Comparison of ENCODE assay signal across 8 mouse cellular contexts in genomic region chr19:44248854-44249351, GRCm38 (mm10). TPM values are rescaled to one million over a fixed set of nuclear protein-coding genes. Genes with fewer than 3 reads are reported as not detected.
DNase-seq lines count a peak whose midpoint lies in the region; ATAC-seq and TF ChIP-seq lines count a peak whose summit lies in the region.

No protein-coding gene starts in this region.

- WGBS in heart, embryonic 13.5 days: 72% methylated on average over 11 of the region's 11 CpGs
- 63% methylated on average over 11 of the region's 11 CpGs for WGBS in forebrain, postnatal 0 days
- 91% methylated on average over 11 of the region's 11 CpGs for WGBS in macrophage (ENCODE audit: missing documents)

- TF ChIP-seq CTCF in E14TG2a.4 (conservative IDR thresholded peaks at IDR 0.05; ENCODE audit: low read length): no peak
- TF ChIP-seq CTCF in forebrain, postnatal 0 days (IDR thresholded peaks at IDR 0.05; ENCODE audit: low read depth): no peak

- no peaks in the 10 kb centered on the region for H3K9me3 ChIP-seq in heart, embryonic 13.5 days
- H3K9me3 ChIP-seq in E14TG2a.4 (ENCODE audit: low read length): peaks cover 8% of the 10 kb centered on the region
- H3K9me3 ChIP-seq in forebrain, postnatal 0 days (ENCODE audit: low read length): no peaks in the 10 kb centered on the region

- H3K4me1 ChIP-seq in heart, embryonic 13.5 days: peaks cover 30% of the 10 kb centered on the region
- peaks cover 67% of the 10 kb centered on the region for H3K4me1 ChIP-seq in E14TG2a.4 (replicated peaks; ENCODE audit: low read depth, low read length)
- H3K4me1 ChIP-seq in forebrain, postnatal 0 days (ENCODE audit: insufficient read depth): peaks cover 10% of the 10 kb centered on the region; the same call in 1 of the 2 replicates

- 0 out of 2 replicates have a peak overlapping the region, but pooled peaks have one; percentile 50 for H3K9ac ChIP-seq in heart, embryonic 13.5 days
- H3K9ac ChIP-seq in forebrain, postnatal 0 days: no peak overlapping the region

- no peaks in the 10 kb centered on the region for H3K27me3 ChIP-seq in heart, embryonic 13.5 days (replicated peaks)
- peaks cover 9% of the 10 kb centered on the region; the same call in 1 of the 2 replicates for H3K27me3 ChIP-seq in E14TG2a.4 (ENCODE audit: insufficient read depth, low read length)
- H3K27me3 ChIP-seq in forebrain, postnatal 0 days (ENCODE audit: insufficient read depth, low read length): no peaks in the 10 kb centered on the region

- no peaks in the 10 kb centered on the region for H3K36me3 ChIP-seq in heart, embryonic 13.5 days
- H3K36me3 ChIP-seq in E14TG2a.4 (ENCODE audit: insufficient read depth, low read length): no peaks in the 10 kb centered on the region
- no peaks in the 10 kb centered on the region for H3K36me3 ChIP-seq in forebrain, postnatal 0 days (ENCODE audit: insufficient read depth)
- H3K36me3 ChIP-seq in macrophage (ENCODE audit: inconsistent target): no peaks in the 10 kb centered on the region

- no peak for ATAC-seq in heart, embryonic 13.5 days (ENCODE audit: extremely low read depth, insufficient number of reproducible peaks, low FRiP score, low TSS enrichment)
- ATAC-seq in forebrain, postnatal 0 days: no peak

- no peaks in the 10 kb centered on the region for H3K79me2 ChIP-seq in macrophage (ENCODE audit: inconsistent target)

- DNase-seq in heart, adult 8-10 months (ENCODE audit: low spot score): no peak
- no peak for DNase-seq in forebrain, postnatal 0 days
- no peak for DNase-seq in adrenal gland, postnatal 25 days
- no peak for DNase-seq in urinary bladder, adult 18-20 months (ENCODE audit: low spot score in 2 of 2)
- DNase-seq in cerebellum, postnatal 4 days (ENCODE audit: low spot score in 2 of 2): no peak

- H3K4me2 ChIP-seq in heart, embryonic 13.5 days: peak overlapping the region; percentile 93
- peak overlapping the region; percentile 90 for H3K4me2 ChIP-seq in forebrain, postnatal 0 days (ENCODE audit: low read depth)

- H3K4me3 ChIP-seq in heart, embryonic 13.5 days: peak overlapping the region; percentile 59; the same call in 1 of the 2 replicates
- peak overlapping the region; percentile 62 for H3K4me3 ChIP-seq in E14TG2a.4 (replicated peaks; ENCODE audit: low read length)
- 0 out of 2 replicates have a peak overlapping the region, but pooled peaks have one; percentile 49 for H3K4me3 ChIP-seq in forebrain, postnatal 0 days (ENCODE audit: low read depth, low read length)
- no peak overlapping the region for H3K4me3 ChIP-seq in macrophage (ENCODE audit: inconsistent target)

- H3K27ac ChIP-seq in heart, embryonic 13.5 days (replicated peaks): peak overlapping the region; percentile 91
- H3K27ac ChIP-seq in forebrain, postnatal 0 days (ENCODE audit: low read depth, low read length): peak overlapping the region; percentile 86
- peak overlapping the region; percentile 89 for H3K27ac ChIP-seq in macrophage

RNA-seq across cellular contexts. Expression of gene Scd2, which starts 44.6 kb away (rescaled TPM):
- 124 and 130 TPM in 2 replicates for polyA plus RNA-seq in heart, embryonic 13.5 days (2015; fragmentation: Nextera tagmentation; extraction: Ambion mirVana)
- 10 to 100 TPM in 1 of 4 experiments, 1 to 10 TPM in 3; 7.5 to 10.2 (median 9.4) TPM for total RNA-seq in heart, adult 8-10 months (2022)
- 540 and 696 TPM in 2 replicates for total RNA-seq in forebrain, postnatal 0 days (2014; rRNA removed)
- 162 and 210 TPM in 2 replicates for polyA plus RNA-seq in forebrain, postnatal 0 days (2015; fragmentation: Nextera tagmentation; extraction: Ambion mirVana)
- 100 to 1,000 TPM in 2 of 26 experiments, 10 to 100 TPM in 14, 1 to 10 TPM in 10; 2.2 to 156 (median 19.0) TPM for total RNA-seq in macrophage (2018; cell fraction: chromatin; rRNA removed)
- total RNA-seq in macrophage (2018; cell fraction: cytosol; rRNA removed): 100 to 1,000 TPM; 105 to 368 (median 202) TPM
- 100 to 1,000 TPM in 21 of 26 experiments, 10 to 100 TPM in 5; 21.2 to 569 (median 200) TPM for total RNA-seq in macrophage (2018; cell fraction: nucleus; rRNA removed)
- 51.1 to 117 TPM (median 106 TPM) in 3 replicates for polyA plus RNA-seq in macrophage (2018)
- 749 and 764 TPM in 2 replicates for total RNA-seq in adrenal gland, postnatal 25 days (2021)

RNA-seq across cellular contexts. Expression of gene Scd3, which starts 45.8 kb away (rescaled TPM):
- polyA plus RNA-seq in heart, embryonic 13.5 days (2015; fragmentation: Nextera tagmentation; extraction: Ambion mirVana): 0.29 and 0.39 TPM in 2 replicates
- under 1 TPM in 2 of 4 experiments, not detected in 2; 0.19 to 0.35 TPM for total RNA-seq in heart, adult 8-10 months (2022)
- 3.1 and 4.0 TPM in 2 replicates for total RNA-seq in forebrain, postnatal 0 days (2014; rRNA removed)
- 2.7 and 4.5 TPM in 2 replicates for polyA plus RNA-seq in forebrain, postnatal 0 days (2015; fragmentation: Nextera tagmentation; extraction: Ambion mirVana)
- not detected for total RNA-seq in macrophage (2018; cell fraction: chromatin; rRNA removed)
- not detected for total RNA-seq in macrophage (2018; cell fraction: cytosol; rRNA removed)
- not detected for total RNA-seq in macrophage (2018; cell fraction: nucleus; rRNA removed)
- not detected in 3 replicates for polyA plus RNA-seq in macrophage (2018)
- total RNA-seq in adrenal gland, postnatal 25 days (2021): not detected in 2 replicates

RNA-seq across cellular contexts. Expression of gene Pkd2l1, which starts 56.7 kb away (rescaled TPM):
- 0.04 TPM in 1 of 2 replicates, not detected in the other for polyA plus RNA-seq in heart, embryonic 13.5 days (2015; fragmentation: Nextera tagmentation; extraction: Ambion mirVana)
- total RNA-seq in heart, adult 8-10 months (2022): not detected
- 0.14 TPM in 1 of 2 replicates, not detected in the other for total RNA-seq in forebrain, postnatal 0 days (2014; rRNA removed)
- 0.05 and 0.06 TPM in 2 replicates for polyA plus RNA-seq in forebrain, postnatal 0 days (2015; fragmentation: Nextera tagmentation; extraction: Ambion mirVana)
- not detected for total RNA-seq in macrophage (2018; cell fraction: chromatin; rRNA removed)
- not detected for total RNA-seq in macrophage (2018; cell fraction: cytosol; rRNA removed)
- total RNA-seq in macrophage (2018; cell fraction: nucleus; rRNA removed): not detected
- not detected in 3 replicates for polyA plus RNA-seq in macrophage (2018)
- total RNA-seq in adrenal gland, postnatal 25 days (2021): not detected in 2 replicates

Comparison
In these comparisons a context has a peak if more than half of its experiments do, and no peak if none do; other contexts are left out.
1. RNA of gene Scd2, which starts 44.6 kb away (total RNA-seq): 749 to 764 TPM in adrenal gland, postnatal 25 days and 540 to 696 TPM in forebrain, postnatal 0 days; 7.5 to 10.2 TPM in heart, adult 8-10 months; every median in the first group is over 10 times any median in the second.
2. Peak in every context shown above with its lines, with median percentiles within 50 percentile points of each other: H3K27ac ChIP-seq.